Mouse (Mus musculus) ES-Bruce4 (cell line): ENCODE results near the gene Elavl1.

Source experiments
- CTCF ChIP-seq: IDR thresholded peaks from one replicate; pipeline ENCODE4 v1.8.1; 2011; ENCODE audit warnings: low read depth, low read length
- EP300 ChIP-seq: IDR thresholded peaks from 2 replicates; pipeline ENCODE4 v1.6.1; 2011; ENCODE audit warnings: low read depth, low read length; ENCODE audit not compliant: insufficient read depth

GRCm38 (mm10) chr8:4325751-4326036 lies 481 bp upstream of the Elavl1 start:
- TF ChIP-seq CTCF, result no peak
- no peak for TF ChIP-seq EP300
